Mouse (Mus musculus) WW6 (cell line): ENCODE results near the gene Lnx2.

Source experiments
- DNase-seq: peaks from one replicate; pipeline ENCODE4 v3.0.0-alpha.2; 2013; ENCODE audit warnings: low read depth, low spot score

The Lnx2 gene

DNA sequence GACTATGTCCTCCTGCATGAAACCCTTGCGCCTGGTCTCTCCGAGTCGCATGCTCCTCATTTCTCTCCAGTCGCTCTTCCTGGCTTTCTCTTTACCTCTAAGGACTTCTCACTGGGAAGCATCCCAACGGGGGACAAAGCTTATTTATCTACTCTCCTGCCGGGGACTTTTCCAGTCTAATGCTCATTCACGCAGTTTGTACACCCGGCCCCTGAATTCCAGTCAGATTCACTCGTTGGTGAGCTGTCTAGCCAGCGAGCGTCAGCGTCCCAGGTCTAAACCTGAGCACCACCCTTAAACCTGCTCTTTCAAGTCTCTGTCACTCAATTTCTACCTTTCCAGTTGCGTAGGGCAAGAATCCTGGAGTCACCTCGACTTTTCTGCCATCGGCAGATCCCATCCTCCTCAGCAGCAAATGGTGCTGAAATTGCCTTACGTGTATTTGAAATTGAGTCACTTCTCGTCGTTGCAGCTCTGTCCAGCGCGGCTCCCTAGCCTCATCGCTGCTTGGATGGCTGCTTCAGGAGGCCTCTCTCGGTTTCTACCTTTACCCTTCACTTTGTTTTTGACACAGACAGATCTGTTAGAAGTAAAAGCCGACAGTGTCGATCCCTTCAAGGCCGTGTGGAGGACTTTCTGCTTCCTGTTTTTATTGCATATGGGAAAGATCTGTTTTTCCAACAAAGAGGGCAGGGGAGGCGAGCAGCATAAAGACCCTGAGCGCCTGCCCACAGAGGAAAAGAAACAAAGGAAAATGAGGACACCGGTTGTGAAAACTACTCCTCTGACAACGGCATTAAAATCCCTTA, 24.7 kb downstream of the Lnx2 start:
- DNase-seq = no peak

GRCm38 (mm10) chr5:147050816-147051499, 25.4 kb downstream of the Lnx2 start:
- DNase-seq = no peak

- no peak for DNase-seq
These were observed 26.7 kb downstream of the Lnx2 start for GRCm38 (mm10) chr5:147049544-147050209.

- DNase-seq = no peak
These were observed 30.5 kb downstream of the Lnx2 start for GRCm38 (mm10) chr5:147045929-147046328.

- no peak for DNase-seq
These were observed 31.1 kb downstream of the Lnx2 start for GRCm38 (mm10) chr5:147045311-147045710.

GRCm38 (mm10) chr5:147043240-147043844, 33.0 kb downstream of the Lnx2 start:
- no peak for DNase-seq

DNA sequence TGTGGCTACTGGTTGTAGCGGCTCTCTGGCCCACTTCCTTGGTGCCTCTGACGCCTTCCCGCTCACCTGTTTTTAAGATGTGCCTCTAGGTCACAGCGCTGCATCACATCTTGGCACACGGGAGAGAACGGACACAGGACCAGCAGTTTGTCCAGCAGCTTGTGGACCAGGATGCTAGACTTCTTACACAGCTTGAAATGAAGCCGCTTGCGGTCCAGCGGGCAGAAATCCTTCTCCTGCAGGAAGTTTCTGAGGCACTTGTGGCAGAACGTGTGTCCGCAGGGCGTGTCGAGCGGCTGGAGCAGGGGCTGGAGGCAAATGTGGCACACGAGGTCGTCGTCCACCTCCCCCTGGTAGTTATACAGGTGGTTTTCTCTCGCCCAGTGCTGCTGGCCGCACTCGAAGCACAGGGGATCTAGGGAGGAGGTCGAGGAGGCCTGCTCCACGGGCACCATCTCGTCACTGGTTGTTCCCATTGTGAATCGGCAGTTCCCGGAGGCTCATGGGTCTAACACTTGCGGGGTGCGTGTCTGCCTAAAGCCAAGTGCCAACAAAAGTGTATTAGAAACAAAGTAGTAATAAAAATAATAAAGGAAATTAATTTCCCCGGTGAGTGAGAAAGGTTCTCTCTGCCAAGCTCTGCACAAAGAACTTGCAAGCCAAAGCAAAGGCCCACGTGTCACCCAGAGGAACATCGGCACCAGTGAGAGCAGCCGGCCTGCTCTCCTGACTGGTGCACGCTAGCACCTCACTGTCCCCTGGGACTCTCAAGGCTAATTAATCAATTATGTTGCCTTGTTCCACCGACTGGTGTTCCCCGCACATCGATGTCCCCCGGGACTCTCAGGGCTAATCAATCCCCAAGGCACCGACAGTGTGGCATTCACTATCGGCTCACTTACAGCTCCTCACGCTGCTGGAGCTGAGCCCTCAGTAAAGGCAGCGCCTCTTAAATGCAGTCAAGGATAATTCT, 34.1 kb downstream of the Lnx2 start:
- DNase-seq = no peak

DNA sequence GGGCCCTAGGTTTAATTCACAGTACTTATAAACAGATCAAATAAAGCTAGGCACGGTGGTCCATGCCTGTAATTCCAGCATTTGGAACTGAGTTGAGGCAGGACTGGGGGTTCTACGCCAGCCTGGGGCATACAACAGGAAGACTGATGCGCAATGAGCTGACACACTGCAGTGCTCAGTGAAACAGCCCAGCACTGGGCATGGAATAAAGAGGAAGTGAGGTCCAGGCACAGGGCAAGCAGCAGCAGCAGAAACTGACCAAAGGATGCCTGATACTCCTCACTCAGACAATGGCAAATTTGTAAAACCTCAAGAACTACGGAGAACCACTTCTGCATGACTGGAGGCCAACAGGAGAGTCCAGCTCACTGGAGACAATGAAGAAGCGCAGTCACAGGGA, 37.0 kb downstream of the Lnx2 start:
- no peak for DNase-seq

DNA sequence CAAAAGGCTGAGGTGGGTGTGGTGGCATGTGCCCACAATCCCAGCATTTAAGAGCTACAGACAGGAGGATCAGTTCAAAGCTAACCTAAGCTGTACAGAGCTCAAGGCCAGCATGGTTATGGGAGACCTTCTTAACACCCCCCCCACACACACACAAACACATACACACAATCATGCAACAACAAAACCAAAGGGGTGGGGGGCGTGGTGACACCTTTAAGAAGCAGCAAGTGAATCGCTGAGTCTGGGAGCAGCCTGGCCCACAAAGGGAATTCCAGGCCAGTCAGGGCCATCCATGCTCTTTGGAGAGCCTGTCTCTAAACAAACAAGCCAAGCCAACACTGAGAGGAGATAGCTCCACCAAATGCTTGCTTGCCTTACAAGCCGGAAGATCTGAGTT, 38.8 kb downstream of the Lnx2 start:
- no peak for DNase-seq

DNA sequence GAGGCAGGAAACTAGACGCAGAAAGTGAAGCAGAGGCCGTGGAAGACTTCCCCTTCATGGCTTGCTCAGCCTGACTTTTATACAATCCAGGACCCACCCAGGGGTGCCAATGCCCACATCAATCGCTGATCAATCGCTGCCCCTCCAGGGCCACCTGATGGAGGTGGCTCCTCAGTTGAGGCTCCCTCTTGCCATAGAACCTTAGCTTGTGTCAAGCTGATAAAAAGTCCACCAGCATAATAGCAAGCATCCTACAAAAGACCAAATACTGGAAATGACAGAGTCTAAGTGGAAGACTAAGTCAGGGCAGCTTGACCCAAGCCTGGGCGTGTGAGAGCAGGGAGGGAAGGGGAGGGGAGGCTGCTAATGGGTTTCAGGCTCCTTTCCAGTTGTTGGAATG, 39.7 kb downstream of the Lnx2 start:
- DNase-seq = no peak

- no peak for DNase-seq
These were observed 40.4 kb downstream of the Lnx2 start for GRCm38 (mm10) chr5:147036028-147036427.

DNA sequence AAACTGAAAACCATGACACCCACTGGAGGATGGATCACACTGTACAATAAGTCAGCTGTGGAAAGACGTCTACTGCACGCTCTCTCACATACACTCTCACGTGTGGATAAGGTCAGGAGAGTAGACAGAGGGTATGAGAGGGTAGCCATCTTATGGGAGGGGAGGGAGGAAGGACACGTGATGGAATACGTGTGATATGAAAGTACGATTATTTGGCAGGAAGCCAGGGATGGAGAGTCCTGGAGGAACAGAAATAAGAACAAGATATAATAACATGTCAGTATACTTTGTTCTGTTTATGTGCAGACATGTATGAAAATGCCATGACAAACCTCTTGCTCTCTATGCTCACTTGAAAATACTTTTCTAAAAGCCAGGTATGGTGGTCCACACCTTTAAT, 41.1 kb downstream of the Lnx2 start:
- DNase-seq = no peak

DNA sequence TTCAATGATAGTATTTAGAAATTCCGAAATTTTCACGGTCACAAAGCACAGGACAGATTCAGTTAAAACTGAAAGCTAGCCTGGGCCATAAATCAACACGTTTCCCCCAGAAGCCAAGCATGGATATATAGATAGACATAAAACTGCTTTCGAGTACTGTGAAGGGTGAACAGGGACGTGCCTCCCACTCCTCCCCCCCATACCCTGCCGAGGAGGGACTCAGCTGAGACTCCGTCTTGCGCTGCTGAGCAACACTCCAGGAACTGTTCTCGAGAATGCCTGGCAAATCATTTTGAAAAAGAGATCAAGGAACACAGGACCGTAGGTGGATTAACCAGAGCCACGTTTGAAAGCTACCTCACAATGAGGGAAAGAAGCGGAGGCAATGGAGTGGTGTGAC, 42.1 kb downstream of the Lnx2 start:
- DNase-seq = no peak

GRCm38 (mm10) chr5:147033155-147033554, 43.2 kb downstream of the Lnx2 start:
- no peak for DNase-seq

DNA sequence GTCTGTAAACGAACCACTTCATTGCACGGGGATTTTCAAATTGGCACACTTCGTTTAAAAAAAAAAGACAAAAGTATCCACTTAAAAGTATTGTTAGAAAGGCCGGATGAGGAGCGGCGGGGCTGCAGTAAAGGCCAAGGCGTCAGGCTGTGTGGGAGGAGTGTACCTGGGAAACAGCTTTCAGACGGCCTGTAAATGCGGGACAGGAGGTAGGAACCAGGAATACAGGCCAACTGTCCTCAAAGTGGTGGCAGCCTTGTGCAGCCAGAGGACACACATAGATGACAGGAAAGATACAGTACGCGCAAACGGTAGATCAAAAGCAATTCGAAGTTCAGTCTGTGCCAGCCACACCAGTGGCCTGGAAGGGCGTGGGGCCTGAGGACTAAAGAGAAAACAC, 45.1 kb downstream of the Lnx2 start:
- DNase-seq = no peak

DNA sequence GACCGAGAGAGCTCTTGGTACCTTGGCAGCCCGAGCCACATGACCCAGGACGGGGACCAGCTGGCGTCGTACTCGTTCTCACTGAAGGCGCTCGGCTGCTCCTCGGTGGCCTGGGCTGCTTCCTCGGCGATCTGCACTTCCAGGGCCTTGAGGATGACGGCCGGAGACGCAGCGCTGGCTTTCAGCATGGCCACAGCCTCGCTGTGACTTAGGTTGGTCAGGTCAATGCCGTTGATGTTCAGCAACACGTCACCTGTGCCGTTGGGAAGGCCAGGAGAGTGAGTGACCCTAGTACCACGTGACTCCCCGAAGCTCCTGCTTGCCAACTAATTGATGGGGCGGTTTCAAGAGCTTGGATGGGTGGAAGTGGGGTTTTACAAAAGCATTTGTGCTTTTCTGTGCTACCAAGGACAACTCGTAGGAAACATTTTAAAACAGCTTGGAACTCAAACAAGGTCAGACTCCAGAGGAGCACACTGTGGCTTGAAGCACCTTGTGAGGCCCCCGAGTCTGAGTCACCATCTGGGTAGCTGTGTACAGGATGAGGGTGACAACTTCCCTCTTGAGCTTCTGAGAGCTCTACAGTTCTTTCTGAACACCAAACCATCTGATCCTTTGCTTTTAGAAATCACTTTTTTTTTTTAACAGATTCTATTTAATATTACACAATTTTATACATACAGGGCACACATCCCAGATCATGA, 51.9 kb downstream of the Lnx2 start:
- DNase-seq = no peak

GRCm38 (mm10) chr5:147023245-147023970, 53.0 kb downstream of the Lnx2 start:
- no peak for DNase-seq

GRCm38 (mm10) chr5:147021546-147022265, 54.7 kb downstream of the Lnx2 start:
- DNase-seq = no peak

DNA sequence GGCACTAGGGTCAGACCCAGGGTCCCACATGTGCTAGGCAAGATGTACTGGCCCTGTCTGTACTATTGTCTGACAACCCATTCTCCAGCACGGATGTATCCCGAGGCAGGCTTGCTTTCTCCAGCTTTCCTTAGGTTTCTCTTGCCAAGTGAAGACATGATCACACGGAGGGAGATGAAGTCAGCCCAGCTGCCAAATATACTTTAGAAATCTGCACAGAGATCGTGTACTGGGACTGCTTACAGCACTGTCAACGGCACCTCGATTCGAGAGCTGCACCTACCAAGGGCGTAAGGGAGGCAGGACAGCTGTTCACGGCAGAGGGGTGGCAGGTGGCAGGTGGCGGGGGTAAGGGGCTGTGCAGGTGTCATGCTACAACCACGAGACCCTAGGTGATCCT, 55.8 kb downstream of the Lnx2 start:
- DNase-seq = no peak
